Mouse (Mus musculus) thymus, adult 2 months (tissue): Measurements from ENCODE around the gene Spef2.

Experiments used
- CTCF ChIP-seq: fragments of 200-500 bp; IDR thresholded peaks from 2 replicates; pipeline ENCODE4 v1.5.1; 2012; ENCODE audit warnings: mild to moderate bottlenecking, control low read depth, low read length, moderate library complexity, borderline replicate concordance; ENCODE audit not compliant: control insufficient read depth, poor library complexity, insufficient read depth; ENCODE audit errors: extremely low read depth
- POLR2A ChIP-seq: fragments of 200-500 bp; IDR thresholded peaks from 2 replicates; pipeline ENCODE4 v1.6.1; 2012; ENCODE audit warnings: mild to moderate bottlenecking, low read length, control low read depth, moderate library complexity; ENCODE audit not compliant: control insufficient read depth, poor library complexity, insufficient read depth; ENCODE audit errors: extremely low read depth

DNA sequence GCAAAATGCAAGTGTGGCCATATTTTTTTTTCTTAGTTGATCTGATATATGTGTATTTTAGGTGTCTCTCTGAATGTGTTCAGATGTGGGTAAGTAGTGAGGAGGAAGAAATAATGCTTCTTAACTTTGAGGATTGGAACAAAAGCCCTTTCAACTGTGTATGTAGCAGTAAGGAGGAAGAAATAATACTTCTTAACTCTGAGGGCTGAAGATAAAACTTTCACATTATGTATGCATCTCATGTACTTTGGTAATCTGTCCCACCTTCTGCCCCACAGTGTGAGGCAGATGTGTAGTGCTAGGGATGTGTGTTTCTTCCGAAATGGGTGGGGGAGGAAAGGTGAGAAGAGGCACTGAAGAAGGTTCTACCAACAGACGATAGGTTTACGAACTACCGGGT, 181.4 kb downstream of the Spef2 start:
- TF ChIP-seq CTCF (no peak), POLR2A (no peak)
